Mouse (Mus musculus) heart, embryonic 15.5 days (tissue): ENCODE measurements around the gene Nkrf. TPM values are rescaled to one million over a fixed set of nuclear protein-coding genes. Genes with fewer than 3 reads are reported as not detected.

Experiments used
- ATAC-seq: fragments of 200-750 bp; cut with Nextera tagmentation; replicated peaks from 2 replicates; pipeline ENCODE4 v1.8.0; 2017; ENCODE audit warnings: low read depth, moderate TSS enrichment; ENCODE audit not compliant: insufficient number of reproducible peaks, insufficient read depth, low FRiP score
- H3K27ac ChIP-seq: fragments of 300-500 bp; sonication (generic); 2 replicates; pipeline ENCODE4 v1.5.1; 2015; ENCODE audit warnings: mild to moderate bottlenecking, inconsistent platforms
- H3K27me3 ChIP-seq: fragments of 300-500 bp; sonication (generic); 2 replicates; pipeline ENCODE4 v1.6.1; 2015; ENCODE audit warnings: inconsistent platforms
- H3K36me3 ChIP-seq: fragments of 300-500 bp; sonication (generic); 2 replicates; pipeline ENCODE4 v1.6.1; 2015; ENCODE audit warnings: mild to moderate bottlenecking, inconsistent platforms
- H3K4me1 ChIP-seq: fragments of 300-500 bp; sonication (generic); replicated peaks from 2 replicates; pipeline ENCODE4 v1.6.1; 2015; ENCODE audit warnings: inconsistent platforms
- H3K4me2 ChIP-seq: fragments of 300-500 bp; sonication (generic); 2 replicates; pipeline ENCODE4 v1.6.1; 2015; ENCODE audit warnings: inconsistent platforms, mild to moderate bottlenecking, moderate library complexity
- H3K4me3 ChIP-seq: fragments of 300-500 bp; sonication (generic); 2 replicates; pipeline ENCODE4 v1.5.1; 2015; ENCODE audit warnings: mild to moderate bottlenecking, inconsistent platforms
- H3K9ac ChIP-seq: fragments of 300-500 bp; sonication (generic); 2 replicates; pipeline ENCODE4 v1.6.1; 2015; ENCODE audit warnings: mild to moderate bottlenecking, inconsistent platforms
- H3K9me3 ChIP-seq: fragments of 300-500 bp; sonication (generic); replicated peaks from 2 replicates; pipeline ENCODE4 v1.6.1; 2016; ENCODE audit warnings: inconsistent platforms
- WGBS: fragments of 180-500 bp; shearing (Covaris S2); methylation state at CpG from one replicate; pipeline ENCODE4 v1.1.7; 2015; ENCODE audit warnings: mixed read lengths; 5-methylcytosine and 5-hydroxymethylcytosine counted together
- polyA plus RNA-seq: library from polyadenylated mRNA; unstranded; fragments of >200 nt; fragmentation: Nextera tagmentation; extraction: Ambion mirVana; gene quantifications from 2 replicates; pipeline ENCODE4 v1.2.1, GENCODE M21; 2015

Gene Nkrf
- polyA plus RNA-seq, 1 experiment from 2014 or later = 0.55 TPM

DNA sequence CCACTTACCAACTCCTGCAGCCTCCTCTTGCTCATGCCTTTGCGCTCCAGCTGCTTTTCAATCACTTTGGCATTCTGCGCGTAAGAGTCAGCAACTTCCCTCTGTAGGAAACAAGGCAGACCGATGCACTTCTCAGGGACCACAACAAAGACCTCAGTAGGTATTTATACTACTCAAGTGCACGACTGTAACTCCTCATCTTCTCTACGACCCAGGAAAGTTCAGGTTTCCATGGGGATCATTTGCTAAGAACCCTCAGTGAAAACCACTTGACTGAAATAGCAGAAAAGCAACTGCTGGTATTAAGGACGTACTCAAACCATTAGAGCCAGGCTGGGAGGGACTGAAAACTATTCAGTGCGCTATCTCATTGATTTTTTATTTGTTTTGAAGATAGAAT is 50.1 kb downstream of the Nkrf start:
- Histone ChIP-seq H3K27me3 (no peaks in the 10 kb centered on the region), H3K36me3 (peaks cover 5% of the 10 kb centered on the region; the same call in 1 of the 2 replicates), H3K4me1 (no peaks in the 10 kb centered on the region), H3K9me3 (no peaks in the 10 kb centered on the region), H3K9ac (no peak overlapping the region), H3K27ac (no peak overlapping the region), H3K4me3 (no peak overlapping the region), H3K4me2 (no peak overlapping the region)
- no peak for ATAC-seq
- WGBS = 85% methylated on average over 8 of the region's 8 CpGs

DNA sequence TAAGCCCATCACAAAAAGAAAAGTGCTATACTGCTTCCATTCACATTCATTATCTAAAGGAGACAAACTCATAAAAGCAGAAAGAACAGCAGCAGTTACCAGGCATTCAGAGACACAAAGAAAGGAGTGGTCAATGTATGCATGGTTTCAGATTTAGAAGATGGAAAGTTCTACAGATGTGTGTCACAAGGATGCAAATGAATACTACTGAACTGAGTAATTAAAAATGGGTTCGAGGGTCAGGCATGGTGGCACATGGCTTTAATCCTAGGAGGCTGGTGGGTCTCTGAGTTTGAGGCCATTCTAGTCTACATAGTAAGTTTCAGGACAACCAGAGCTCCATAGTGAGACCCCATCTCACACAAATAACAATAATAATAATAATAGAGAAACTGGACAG is 55.5 kb downstream of the Nkrf start:
- Histone ChIP-seq H3K36me3 (no peaks in the 10 kb centered on the region), H3K4me3 (no peak overlapping the region), H3K9me3 (no peaks in the 10 kb centered on the region), H3K4me2 (no peak overlapping the region), H3K27me3 (no peaks in the 10 kb centered on the region), H3K27ac (no peak overlapping the region), H3K4me1 (no peaks in the 10 kb centered on the region), H3K9ac (no peak overlapping the region)
- no peak for ATAC-seq
- 73% methylated on average over 1 of the region's 1 CpGs for WGBS

DNA sequence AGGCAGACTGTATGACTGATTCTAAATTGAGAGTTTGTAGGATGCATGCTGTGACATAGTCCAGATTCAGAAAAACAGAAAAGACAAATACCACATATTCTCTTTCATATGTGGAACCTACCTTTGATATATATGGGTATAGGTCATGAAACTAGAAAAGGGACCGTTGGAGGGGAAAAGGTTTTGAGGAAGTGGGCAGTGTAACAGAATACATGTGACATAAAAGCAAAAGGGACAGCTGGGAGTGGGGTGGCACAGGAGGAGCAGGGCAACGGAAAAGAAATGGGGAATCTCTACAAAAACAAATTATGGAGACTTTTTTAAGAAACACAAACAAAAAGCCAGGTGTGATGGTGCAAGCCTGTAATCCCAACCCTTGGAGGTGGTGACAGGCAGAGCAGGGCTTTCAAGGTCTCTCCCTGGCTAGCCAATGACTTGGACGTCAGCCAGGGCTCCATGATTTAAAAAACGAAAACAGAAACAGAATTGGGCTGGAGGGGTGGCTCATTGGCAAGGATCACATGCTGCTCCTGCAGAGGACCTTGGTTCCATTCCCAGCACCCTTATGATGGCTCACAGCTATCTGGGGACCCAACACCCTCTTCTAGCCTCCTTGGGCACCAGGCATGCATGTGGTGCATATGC is 59.2 kb downstream of the Nkrf start:
- no peaks in the 10 kb centered on the region for H3K27me3 ChIP-seq
- no peak overlapping the region for H3K9ac ChIP-seq
- H3K27ac ChIP-seq = no peak overlapping the region
- no peaks in the 10 kb centered on the region for H3K36me3 ChIP-seq
- H3K4me1 ChIP-seq = no peaks in the 10 kb centered on the region
- WGBS = 45% methylated on average over 4 of the region's 4 CpGs
- H3K9me3 ChIP-seq = no peaks in the 10 kb centered on the region
- ATAC-seq = no peak
- H3K4me3 ChIP-seq = no peak overlapping the region
- no peak overlapping the region for H3K4me2 ChIP-seq

DNA sequence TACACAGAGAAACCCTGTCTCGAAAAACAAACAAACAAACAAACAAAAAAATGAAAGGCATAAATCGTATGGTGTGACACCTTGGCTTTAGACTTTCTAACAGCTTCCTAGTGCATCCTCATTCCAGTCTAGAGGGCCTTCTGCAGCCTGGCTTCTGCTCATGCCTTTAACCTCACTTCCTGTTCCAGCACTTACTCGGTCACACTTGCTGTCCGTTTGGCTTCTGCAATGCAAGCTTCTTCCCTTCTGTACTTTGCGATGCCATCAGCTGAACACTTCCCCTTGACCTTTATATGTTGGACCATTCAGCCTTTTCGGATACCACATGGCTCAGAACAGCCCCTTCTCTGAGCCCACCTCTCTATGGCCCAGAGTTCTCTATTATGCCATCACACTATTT is 61.0 kb downstream of the Nkrf start:
- no peaks in the 10 kb centered on the region for H3K27me3 ChIP-seq
- ATAC-seq = no peak

DNA sequence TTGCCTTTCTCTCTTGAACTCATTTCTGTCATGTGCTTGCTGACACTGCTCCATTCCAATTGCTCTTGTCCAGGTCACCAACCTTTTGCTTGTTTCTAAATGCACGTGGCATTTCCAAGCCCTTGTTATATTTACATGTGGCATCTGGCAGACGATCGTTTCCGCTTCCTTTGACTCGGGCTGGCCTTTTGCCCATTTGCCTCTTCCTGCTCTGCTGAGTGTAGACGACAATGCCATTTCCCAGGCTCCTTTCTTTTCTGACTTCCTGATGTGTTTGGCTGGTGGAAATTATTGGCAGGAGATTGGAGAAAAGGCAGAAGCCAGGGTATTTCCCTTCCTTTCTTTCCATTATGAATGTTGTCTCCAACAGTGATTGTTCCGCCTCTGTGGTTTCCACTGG is 63.3 kb downstream of the Nkrf start:
- Histone ChIP-seq H3K4me1 (no peaks in the 10 kb centered on the region), H3K27ac (peak overlapping the region; percentile 49), H3K9me3 (no peaks in the 10 kb centered on the region), H3K4me3 (no peak overlapping the region), H3K36me3 (no peaks in the 10 kb centered on the region), H3K27me3 (no peaks in the 10 kb centered on the region), H3K9ac (no peak overlapping the region), H3K4me2 (no peak overlapping the region)
- 48% methylated on average over 7 of the region's 7 CpGs for WGBS
- ATAC-seq = no peak

More for the DNA sequence above, 61.0 kb downstream of the Nkrf start:
- H3K4me1 ChIP-seq = no peaks in the 10 kb centered on the region
- no peaks in the 10 kb centered on the region for H3K9me3 ChIP-seq
- WGBS = 75% methylated on average over 6 of the region's 6 CpGs
- H3K4me2 ChIP-seq = no peak overlapping the region
- no peak overlapping the region for H3K4me3 ChIP-seq
- H3K27ac ChIP-seq = no peak overlapping the region
- H3K36me3 ChIP-seq = no peaks in the 10 kb centered on the region
- H3K9ac ChIP-seq = no peak overlapping the region

Other genes starting within 250 kb of the Nkrf start
- 3.4 and 3.5 TPM in 2 replicates for gene Slc25a43, start 159.2 kb downstream of the Nkrf start, polyA plus RNA-seq
- 962 and 1,080 TPM in 2 replicates for gene Slc25a5, start 107.2 kb downstream of the Nkrf start, polyA plus RNA-seq
- gene Ube2a, start 29.0 kb downstream of the Nkrf start, polyA plus RNA-seq = 115 and 130 TPM in 2 replicates
- gene C330007P06Rik, start 28.8 kb downstream of the Nkrf start, polyA plus RNA-seq = 16.6 and 19.0 TPM in 2 replicates
- 46.1 and 49.2 TPM in 2 replicates for gene Sept6, start 88.9 kb upstream of the Nkrf start, polyA plus RNA-seq
- gene Sowahd, start 145.9 kb upstream of the Nkrf start, polyA plus RNA-seq = 0.10 and 0.20 TPM in 2 replicates
- gene Rpl39, start 182.5 kb upstream of the Nkrf start, polyA plus RNA-seq = 272 and 406 TPM in 2 replicates
- 13.9 and 14.1 TPM in 2 replicates for gene Upf3b, start 207.4 kb upstream of the Nkrf start, polyA plus RNA-seq
- gene Nkap, start 223.9 kb upstream of the Nkrf start, polyA plus RNA-seq = 10.8 and 11.3 TPM in 2 replicates